25 mouse cellular contexts compared by ENCODE assay signal in the genomic region with DNA sequence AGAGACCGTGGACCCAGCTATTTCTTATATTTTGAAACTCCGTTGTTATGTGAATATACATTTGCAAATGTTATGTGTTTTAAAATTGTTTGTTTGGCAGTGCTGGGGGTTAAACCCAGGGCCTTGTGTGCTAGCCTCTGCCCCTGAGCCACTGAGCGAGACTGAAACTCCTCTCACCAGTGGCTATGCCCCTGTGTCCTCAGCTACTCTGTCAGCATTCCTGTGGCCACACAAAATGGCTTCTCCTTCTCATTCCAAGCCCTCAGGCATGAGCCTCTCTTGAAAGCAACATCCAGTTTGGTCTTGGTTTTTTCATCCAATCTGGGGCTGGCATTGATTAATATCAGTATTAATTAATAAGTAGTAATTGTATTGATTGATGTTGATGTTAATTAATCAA. TPM values are rescaled to one million over a fixed set of nuclear protein-coding genes. Genes with fewer than 3 reads are reported as not detected.
"Had no signal": no experiment of that assay in that cellular context is flagged by ENCODE, and none has a peak within 500 bp of the region (broad histone marks: within the 10 kb centered on the region; RNA-seq: fewer than 3 reads in every experiment).

No protein-coding gene starts in this region.

- H3K27me3 ChIP-seq: limb, embryonic 12.5 days; midbrain, embryonic 13.5 days; neural tube, embryonic 13.5 days had no signal

- ATAC-seq: liver, postnatal 0 days; lung, postnatal 0 days; midbrain, embryonic 13.5 days; midbrain, embryonic 16.5 days had no signal

- H3K4me2 ChIP-seq: limb, embryonic 12.5 days; liver, embryonic 11.5 days; lung, embryonic 14.5 days; midbrain, embryonic 13.5 days; neural tube, embryonic 13.5 days had no signal

- H3K36me3 ChIP-seq: limb, embryonic 12.5 days; midbrain, embryonic 10.5 days; midbrain, embryonic 13.5 days; neural tube, embryonic 13.5 days had no signal

- H3K9ac ChIP-seq: limb, embryonic 12.5 days; liver, embryonic 14.5 days; liver, postnatal 0 days; lung, embryonic 14.5 days; midbrain, embryonic 13.5 days; neural tube, embryonic 13.5 days had no signal

- H3K9me3 ChIP-seq: limb, embryonic 12.5 days; megakaryocyte, embryonic 14.5 days; midbrain, embryonic 10.5 days; midbrain, embryonic 13.5 days; neural tube, embryonic 13.5 days had no signal

- DNase-seq: kidney, postnatal 25 days; layer of hippocampus, adult 9-11 months; layer of hippocampus, postnatal 36 days; liver, postnatal 0 days; lung, embryonic 14.5 days; retina, postnatal 1 day; thymus, adult 18-20 months; thymus, postnatal 36 days had no signal

- H3K4me3 ChIP-seq: layer of hippocampus, adult 2 months; left cerebral cortex, adult 2 months; limb, embryonic 12.5 days; megakaryocyte, embryonic 14.5 days; midbrain, embryonic 10.5 days; midbrain, embryonic 13.5 days; myocyte; neural tube, embryonic 13.5 days had no signal

- H3K4me1 ChIP-seq: midbrain, embryonic 13.5 days had no signal

- H3K27ac ChIP-seq: kidney, postnatal 0 days; layer of hippocampus, adult 2 months; left cerebral cortex, adult 2 months; liver, embryonic 14.5 days; macrophage; midbrain, embryonic 10.5 days; midbrain, embryonic 13.5 days; neural tube, embryonic 13.5 days had no signal

RNA-seq across cellular contexts. Expression of gene Gm14226, which starts 58.2 kb away (rescaled TPM):
- total RNA-seq: monocyte, adult 5-6 weeks; neutrophil, adult 5-6 weeks had no signal
- polyA plus RNA-seq: macrophage; myocyte; small intestine, adult 2 months had no signal
